Mouse (Mus musculus) hematopoietic stem cell, adult 5-6 weeks (primary cell): ENCODE measurements around the gene Hist1h2bc. TPM values are rescaled to one million over a fixed set of nuclear protein-coding genes. Genes with fewer than 3 reads are reported as not detected.
"Not testable (repeated sequence)": the region's sequence is repeated elsewhere in the genome, so short reads cannot be mapped to it uniquely, and the experiment has no call there.

Experiments
- ATAC-seq, 2 experiments: fragments of 125-278 bp in 1 of 2; replicated peaks in 1 of 2; 2 replicates each; pipeline ENCODE4 v1.8.0; 2016 to 2017; ENCODE audit warnings: inconsistent platforms in 2 of 2, mild to moderate bottlenecking in 2 of 2, moderate number of reproducible peaks in 2 of 2, low read depth in 1 of 2, moderate TSS enrichment in 1 of 2; ENCODE audit not compliant: low FRiP score in 2 of 2, poor library complexity in 2 of 2, severe bottlenecking in 2 of 2, insufficient read depth in 1 of 2, low TSS enrichment in 1 of 2
- total RNA-seq: library from RNA; stranded (forward); fragments of 172-1452, 232-1000 nt; gene quantifications from 2 replicates; pipeline ENCODE4 v1.2.3, GENCODE M21; 2017

The Hist1h2bc gene
- total RNA-seq, 1 experiment from 2014 or later = 109 TPM

GRCm38 (mm10) chr13:23696061-23696474 is 12.1 kb downstream of the Hist1h2bc start:
- no peak for ATAC-seq

GRCm38 (mm10) chr13:23697491-23698299 is 13.7 kb downstream of the Hist1h2bc start:
- peak; percentile 34 to 40; a peak in 2 of 4 replicates for ATAC-seq

GRCm38 (mm10) chr13:23698300-23698693 is 14.3 kb downstream of the Hist1h2bc start, which contains the start of gene Hist1h4c:
Gene Hist1h4c (minus strand): TSS chr13:23698454.
- peak; percentile 91 to 92 for ATAC-seq

- ATAC-seq = no peak
Observed at GRCm38 (mm10) chr13:23698996-23699395, 15.0 kb downstream of the Hist1h2bc start.

- no peak for ATAC-seq
Observed at GRCm38 (mm10) chr13:23699767-23700166, 15.8 kb downstream of the Hist1h2bc start.

- ATAC-seq = peak; percentile 63 to 68
Observed at GRCm38 (mm10) chr13:23700786-23701520, 17.0 kb downstream of the Hist1h2bc start.

- no peak for ATAC-seq
Observed at GRCm38 (mm10) chr13:23702220-23702619, 18.2 kb downstream of the Hist1h2bc start.

- ATAC-seq = not testable (repeated sequence)
Observed at GRCm38 (mm10) chr13:23702801-23703200, 18.8 kb downstream of the Hist1h2bc start.

- no peak for ATAC-seq
Observed at GRCm38 (mm10) chr13:23705751-23706356, 21.9 kb downstream of the Hist1h2bc start.

GRCm38 (mm10) chr13:23706771-23707170 is 22.8 kb downstream of the Hist1h2bc start:
- ATAC-seq = no peak

- no peak for ATAC-seq
Observed at GRCm38 (mm10) chr13:23708041-23708440, 24.0 kb downstream of the Hist1h2bc start.

- no peak for ATAC-seq
Observed at GRCm38 (mm10) chr13:23708654-23709053, 24.7 kb downstream of the Hist1h2bc start.

GRCm38 (mm10) chr13:23709714-23710373 is 25.8 kb downstream of the Hist1h2bc start:
- no peak for ATAC-seq

- peak; percentile 73 to 90 for ATAC-seq
Observed at GRCm38 (mm10) chr13:23710374-23711089, 26.5 kb downstream of the Hist1h2bc start, which contains the start of gene Hfe. Gene Hfe (minus strand): TSS chr13:23710854.

GRCm38 (mm10) chr13:23716261-23717042 is 32.5 kb downstream of the Hist1h2bc start:
- no peak for ATAC-seq

- ATAC-seq = no peak
Observed at GRCm38 (mm10) chr13:23717176-23717575, 33.2 kb downstream of the Hist1h2bc start.
